Mouse (Mus musculus) erythroblast, embryonic 14.5 days (primary cell): Measurements from ENCODE around the gene Cit. TPM values are rescaled to one million over a fixed set of nuclear protein-coding genes. Genes with fewer than 3 reads are reported as not detected.
A peak's percentile ranks its signal among the peaks of the same experiment; 100 is the strongest.

ENCODE experiments used
- H3K27me3 ChIP-seq: 2 replicates; pipeline ENCODE4 v1.6.1; 2012; ENCODE audit warnings: inconsistent platforms; ENCODE audit not compliant: control insufficient read depth
- H3K36me3 ChIP-seq: 2 replicates; pipeline ENCODE4 v1.6.1; 2012; ENCODE audit warnings: mild to moderate bottlenecking, inconsistent platforms; ENCODE audit not compliant: control insufficient read depth
- H3K4me1 ChIP-seq: 2 replicates; pipeline ENCODE4 v1.6.1; 2012; ENCODE audit warnings: inconsistent platforms; ENCODE audit not compliant: control insufficient read depth
- H3K4me3 ChIP-seq: replicated peaks from 2 replicates; pipeline ENCODE3; 2012; ENCODE audit warnings: moderate library complexity, mild to moderate bottlenecking, inconsistent platforms
- H3K9me3 ChIP-seq: 2 replicates; pipeline ENCODE4 v1.6.1; 2012; ENCODE audit warnings: low read length, inconsistent platforms, mixed read lengths; ENCODE audit not compliant: control insufficient read depth
- GATA1 ChIP-seq: IDR thresholded peaks from 2 replicates; pipeline ENCODE4 v1.6.1; 2012; ENCODE audit warnings: low read length, inconsistent platforms, mixed read lengths
- TAL1 ChIP-seq: IDR thresholded peaks from 3 replicates; pipeline ENCODE4 v1.6.1; 2012; ENCODE audit warnings: low read length, inconsistent platforms, mixed read lengths
- polyA plus RNA-seq: library from polyadenylated mRNA; stranded (reverse); fragments of >175 nt; gene quantifications from 2 replicates; pipeline ENCODE4 v1.2.3, GENCODE M21; 2012

The Cit gene
- polyA plus RNA-seq, 1 experiment: 13.6 TPM

- no peaks in the 10 kb centered on the region for H3K27me3 ChIP-seq
- no peak for TF ChIP-seq GATA1
- TF ChIP-seq TAL1: no peak
- H3K9me3 ChIP-seq: no peaks in the 10 kb centered on the region
- H3K4me3 ChIP-seq: peak overlapping the region; percentile 68
- H3K4me1 ChIP-seq: peaks cover 84% of the 10 kb centered on the region
- H3K36me3 ChIP-seq: peaks cover 54% of the 10 kb centered on the region
Observed at GRCm38 (mm10) chr5:116023251-116023661, 178.2 kb downstream of the Cit start.

DNA sequence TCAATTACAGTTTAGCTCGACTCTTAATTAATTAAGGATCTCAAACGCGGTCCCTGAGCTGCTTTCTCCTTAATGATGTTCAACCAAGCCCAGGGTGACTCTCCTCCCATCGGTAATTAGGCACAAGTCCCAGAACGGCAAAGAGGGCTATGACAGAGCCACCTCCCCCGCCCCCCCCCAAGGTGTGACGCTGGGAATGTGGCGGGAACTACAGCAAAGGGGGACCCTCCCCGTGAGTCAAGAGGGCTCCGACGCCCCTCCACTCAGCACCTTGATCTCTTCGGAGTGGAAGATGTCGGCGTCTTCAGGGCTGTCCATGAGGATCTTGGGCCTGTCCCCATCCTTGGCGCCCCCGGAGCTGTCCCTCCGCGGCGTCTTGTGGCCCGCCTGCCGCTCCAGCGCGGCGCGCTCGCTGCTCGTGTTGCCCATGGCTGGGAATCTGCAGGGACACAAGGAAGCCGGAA, 178.8 kb downstream of the Cit start:
- Histone ChIP-seq H3K9me3 (no peaks in the 10 kb centered on the region), H3K27me3 (no peaks in the 10 kb centered on the region), H3K4me3 (peak overlapping the region; percentile 68), H3K36me3 (peaks cover 49% of the 10 kb centered on the region), H3K4me1 (peaks cover 86% of the 10 kb centered on the region)
- TF ChIP-seq TAL1 (no peak), GATA1 (no peak)

DNA sequence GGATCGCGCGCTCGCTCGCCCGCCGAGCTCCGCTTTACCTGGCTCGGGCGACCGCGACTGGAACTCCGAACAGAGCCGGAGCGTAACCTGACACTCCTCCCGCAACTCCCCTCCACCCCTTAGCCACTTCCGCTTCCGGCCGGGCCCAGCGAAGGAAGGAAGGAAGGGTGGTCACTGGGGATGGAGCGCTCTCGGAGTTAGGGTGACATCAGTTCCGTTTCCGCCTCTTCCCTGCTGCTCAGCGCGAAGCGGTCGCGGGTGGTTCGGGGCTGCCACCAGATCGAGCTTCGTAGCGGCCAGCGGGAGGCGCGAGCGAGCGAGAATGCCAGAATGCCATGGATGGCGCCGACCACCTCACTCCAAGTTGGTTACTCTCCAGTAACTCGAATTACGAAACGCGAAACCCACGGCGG, 179.3 kb downstream of the Cit start, which contains the start of gene Prkab1:
Gene Prkab1, minus strand, starts transcription at position 182 of the 413 bp plus-strand sequence.
- Histone ChIP-seq H3K27me3 (no peaks in the 10 kb centered on the region), H3K36me3 (peaks cover 44% of the 10 kb centered on the region), H3K4me1 (peaks cover 86% of the 10 kb centered on the region), H3K9me3 (no peaks in the 10 kb centered on the region), H3K4me3 (peak within 1 kb of the TSS; percentile 68)
- no peak for TF ChIP-seq TAL1
- no peak for TF ChIP-seq GATA1

DNA sequence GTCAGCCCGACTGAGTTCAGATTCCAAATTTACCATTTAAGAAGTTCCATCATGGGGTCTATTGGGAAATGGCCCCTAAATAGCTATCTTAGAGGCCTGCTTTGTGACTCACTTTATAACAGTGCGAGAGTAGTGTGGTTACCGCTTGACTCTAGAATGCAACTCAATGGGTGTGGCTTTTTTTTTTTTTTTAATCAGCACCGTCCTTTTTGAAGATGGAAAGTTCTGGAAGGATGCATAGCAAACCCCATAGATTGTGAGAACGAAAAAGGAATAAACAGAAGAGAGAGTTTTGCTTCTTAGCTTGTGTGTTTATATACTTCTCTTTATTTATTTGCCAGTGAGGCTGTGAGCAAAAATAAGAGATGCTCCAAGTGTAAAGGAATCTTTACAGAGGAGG, 181.0 kb downstream of the Cit start:
- no peaks in the 10 kb centered on the region for H3K9me3 ChIP-seq
- no peaks in the 10 kb centered on the region for H3K27me3 ChIP-seq
- peaks cover 26% of the 10 kb centered on the region for H3K36me3 ChIP-seq
- H3K4me1 ChIP-seq: peaks cover 86% of the 10 kb centered on the region
- no peak for TF ChIP-seq GATA1
- TF ChIP-seq TAL1: no peak
- H3K4me3 ChIP-seq: peak overlapping the region; percentile 61

GRCm38 (mm10) chr5:116026561-116026960, 181.5 kb downstream of the Cit start:
- no peaks in the 10 kb centered on the region for H3K27me3 ChIP-seq
- H3K4me1 ChIP-seq: peaks cover 86% of the 10 kb centered on the region
- peaks cover 21% of the 10 kb centered on the region for H3K36me3 ChIP-seq
- peak; percentile 97 for TF ChIP-seq GATA1
- peak; percentile 98 for TF ChIP-seq TAL1
- H3K4me3 ChIP-seq: peak overlapping the region; percentile 61
- no peaks in the 10 kb centered on the region for H3K9me3 ChIP-seq

DNA sequence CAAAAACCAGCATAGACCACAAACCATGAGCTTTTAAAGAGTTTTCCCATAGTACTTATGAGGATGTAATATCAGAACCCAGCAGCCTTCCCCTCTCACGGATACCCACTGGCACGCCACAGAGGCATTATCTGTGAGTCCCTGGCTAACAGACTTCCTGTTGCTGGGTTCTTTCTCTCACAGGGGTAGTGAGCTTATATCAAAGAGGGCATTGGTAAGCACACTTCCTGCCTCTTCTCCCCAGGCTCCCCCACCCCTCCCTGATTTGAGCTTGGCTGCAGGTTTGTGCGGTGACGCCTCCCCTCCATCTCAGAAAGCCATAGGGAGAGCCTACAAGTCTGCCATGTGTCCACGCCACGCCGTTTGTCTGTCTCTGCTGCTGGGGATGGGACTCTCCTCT, 184.0 kb downstream of the Cit start:
- Histone ChIP-seq H3K36me3 (peaks cover 2% of the 10 kb centered on the region; the same call in 1 of the 2 replicates), H3K4me1 (peaks cover 70% of the 10 kb centered on the region), H3K4me3 (peak overlapping the region; percentile 17), H3K9me3 (no peaks in the 10 kb centered on the region), H3K27me3 (peaks cover 4% of the 10 kb centered on the region; the same call in 1 of the 2 replicates)
- TF ChIP-seq TAL1 (no peak), GATA1 (no peak)

- H3K27me3 ChIP-seq: peaks cover 4% of the 10 kb centered on the region; the same call in 1 of the 2 replicates
- H3K4me1 ChIP-seq: peaks cover 57% of the 10 kb centered on the region
- peaks cover 2% of the 10 kb centered on the region; the same call in 1 of the 2 replicates for H3K36me3 ChIP-seq
- H3K9me3 ChIP-seq: no peaks in the 10 kb centered on the region
- peak overlapping the region; percentile 46 for H3K4me3 ChIP-seq
- TF ChIP-seq GATA1 (no peak), TAL1 (no peak)
Observed at GRCm38 (mm10) chr5:116030566-116031189, 185.6 kb downstream of the Cit start.

DNA sequence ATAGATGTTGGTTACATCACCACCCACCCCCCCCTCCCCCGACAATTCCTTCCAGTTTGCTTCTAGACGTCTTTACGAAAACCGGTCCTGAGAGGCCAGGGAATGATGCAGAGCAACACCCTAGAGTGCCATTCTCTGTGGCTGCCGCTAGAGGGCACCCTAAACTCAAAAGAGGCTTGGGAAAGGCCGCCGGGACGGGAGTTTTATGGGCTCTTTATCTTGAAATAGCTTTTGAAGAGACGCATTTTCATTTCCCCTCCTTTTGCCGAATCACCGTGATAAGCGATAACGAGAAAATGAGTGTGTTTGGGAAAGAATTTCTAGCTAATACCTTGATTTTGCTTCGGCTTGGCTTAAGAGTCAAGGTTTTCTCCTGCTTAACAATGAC, 186.1 kb downstream of the Cit start:
- Histone ChIP-seq H3K4me1 (peaks cover 52% of the 10 kb centered on the region), H3K9me3 (no peaks in the 10 kb centered on the region), H3K36me3 (peaks cover 2% of the 10 kb centered on the region; the same call in 1 of the 2 replicates), H3K27me3 (peaks cover 4% of the 10 kb centered on the region; the same call in 1 of the 2 replicates), H3K4me3 (peak overlapping the region; percentile 46)
- TF ChIP-seq GATA1: no peak
- no peak for TF ChIP-seq TAL1

DNA sequence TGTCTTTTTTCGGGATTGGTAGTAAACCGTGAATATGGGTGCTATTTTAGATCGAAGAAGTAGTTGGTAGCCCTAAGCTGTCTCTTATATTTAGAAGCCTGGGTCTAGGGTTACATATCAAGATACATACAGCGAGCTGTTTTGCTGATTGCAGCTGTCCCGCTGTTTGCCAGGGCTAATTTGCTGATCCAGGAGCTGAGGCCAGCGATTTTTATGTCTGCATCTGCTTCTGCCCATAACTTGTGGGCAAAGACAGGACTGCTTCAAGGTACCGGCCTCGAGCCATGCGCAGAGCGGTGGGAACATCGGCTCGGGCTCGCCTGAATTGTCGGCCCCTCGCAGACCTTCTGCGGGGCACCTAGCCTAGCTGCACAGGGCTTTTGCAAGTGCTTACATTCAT, 191.4 kb downstream of the Cit start:
- peaks cover 3% of the 10 kb centered on the region; the same call in 1 of the 2 replicates for H3K9me3 ChIP-seq
- H3K36me3 ChIP-seq: no peaks in the 10 kb centered on the region
- H3K4me3 ChIP-seq: no peak overlapping the region
- peaks cover 21% of the 10 kb centered on the region for H3K27me3 ChIP-seq
- peaks cover 2% of the 10 kb centered on the region for H3K4me1 ChIP-seq
- no peak for TF ChIP-seq GATA1
- no peak for TF ChIP-seq TAL1

DNA sequence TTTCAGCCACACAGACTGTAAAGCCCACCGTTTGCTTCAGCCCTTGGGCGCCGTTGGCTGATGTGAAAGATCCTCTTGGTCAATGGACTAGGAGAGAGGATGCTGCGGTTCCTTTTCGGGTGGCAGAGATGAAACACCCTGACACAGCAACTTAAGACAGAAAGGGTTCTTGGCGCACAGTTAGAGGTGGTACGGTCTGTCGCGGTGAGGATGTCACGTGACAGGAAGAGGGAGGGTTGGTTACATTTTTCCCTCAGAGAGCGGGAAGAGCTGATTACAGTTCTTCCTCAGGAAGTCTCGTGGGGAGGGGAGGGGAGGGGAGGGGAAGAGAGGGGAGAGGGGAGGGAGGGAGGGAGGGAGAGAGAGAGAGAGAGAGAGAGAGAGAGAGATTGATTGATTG, 192.7 kb downstream of the Cit start:
- Histone ChIP-seq H3K9me3 (peaks cover 3% of the 10 kb centered on the region; the same call in 1 of the 2 replicates), H3K36me3 (no peaks in the 10 kb centered on the region), H3K4me1 (no peaks in the 10 kb centered on the region; the same call in 1 of the 2 replicates), H3K27me3 (peaks cover 21% of the 10 kb centered on the region), H3K4me3 (no peak overlapping the region)
- TF ChIP-seq TAL1 (no peak), GATA1 (no peak)
